Mouse (Mus musculus): ENCODE measurements around the gene Ctrc. TPM values are rescaled to one million over a fixed set of nuclear protein-coding genes. Genes with fewer than 3 reads are reported as not detected.

Ctrc gene
- polyA plus RNA-seq, 1 experiment = not detected

- Histone ChIP-seq H3K79me2 (ENCODE audit: control insufficient read depth, insufficient read depth) (no peaks in the 10 kb centered on the region), H3K27me3 (ENCODE audit: control insufficient read depth, insufficient read depth, insufficient read length) (no peaks in the 10 kb centered on the region), H3K4me2 (ENCODE audit: low read depth) (no peak overlapping the region), H3ac (ENCODE audit: control insufficient read depth, insufficient read length) (no peak overlapping the region), H3K4me3 (no peak overlapping the region), H3K36me3 (ENCODE audit: control insufficient read depth, insufficient read depth) (no peaks in the 10 kb centered on the region)
- TF ChIP-seq MAX (IDR thresholded peaks at IDR 0.05; ENCODE audit: low read depth) = no peak
- TF ChIP-seq TCF3 (IDR thresholded peaks at IDR 0.05; ENCODE audit: insufficient read length, low read depth) = no peak
- TF ChIP-seq USF1 (IDR thresholded peaks at IDR 0.05; ENCODE audit: low read depth) = no peak
- TF ChIP-seq REST (IDR thresholded peaks at IDR 0.05; ENCODE audit: insufficient read depth, insufficient read length) = no peak
- TF ChIP-seq POLR2AphosphoS2 (IDR thresholded peaks at IDR 0.05; ENCODE audit: insufficient read length, low read depth) = no peak
- TF ChIP-seq E2F4 (IDR thresholded peaks at IDR 0.05; ENCODE audit: insufficient read depth) = no peak
These were observed 39.3 kb upstream of the Ctrc start for GRCm38 (mm10) chr4:141885451-141885850.

- peak in 1 of 3 experiments; percentile 11 for TF ChIP-seq MYOG (IDR thresholded peaks at IDR 0.05; ENCODE audit: control insufficient read depth in 1 of 3, insufficient read depth in 1 of 3, insufficient read length in 2 of 3, low read depth in 2 of 3)
- no peak for TF ChIP-seq TCF3 (IDR thresholded peaks at IDR 0.05; ENCODE audit: insufficient read length, low read depth)
- no peaks in the 10 kb centered on the region for H3K36me3 ChIP-seq (ENCODE audit: control insufficient read depth, insufficient read depth)
- H3ac ChIP-seq (ENCODE audit: control insufficient read depth, insufficient read length) = no peak overlapping the region
- H3K27me3 ChIP-seq (ENCODE audit: control insufficient read depth, insufficient read depth, insufficient read length) = no peaks in the 10 kb centered on the region
- no peaks in the 10 kb centered on the region for H3K79me2 ChIP-seq (ENCODE audit: control insufficient read depth, insufficient read depth)
- H3K4me3 ChIP-seq = no peak overlapping the region
- peak overlapping the region; percentile 24 for H3K4me2 ChIP-seq (ENCODE audit: low read depth)
These were observed 36.7 kb upstream of the Ctrc start for GRCm38 (mm10) chr4:141882858-141883257.

- no peaks in the 10 kb centered on the region for H3K79me2 ChIP-seq (ENCODE audit: control insufficient read depth, insufficient read depth)
- TF ChIP-seq USF1 (IDR thresholded peaks at IDR 0.05; ENCODE audit: low read depth) (no peak), REST (IDR thresholded peaks at IDR 0.05; ENCODE audit: insufficient read depth, insufficient read length) (no peak), E2F4 (IDR thresholded peaks at IDR 0.05; ENCODE audit: insufficient read depth) (no peak), SRF (IDR thresholded peaks at IDR 0.05; ENCODE audit: control insufficient read depth, insufficient read length, low read depth) (no peak), MYOG (IDR thresholded peaks at IDR 0.05; ENCODE audit: control insufficient read depth in 1 of 3, insufficient read depth in 1 of 3, insufficient read length in 2 of 3, low read depth in 2 of 3) (no peak), MAX (IDR thresholded peaks at IDR 0.05; ENCODE audit: low read depth) (no peak), TCF3 (IDR thresholded peaks at IDR 0.05; ENCODE audit: insufficient read length, low read depth) (no peak), POLR2AphosphoS2 (IDR thresholded peaks at IDR 0.05; ENCODE audit: insufficient read length, low read depth) (no peak), CEBPB (IDR thresholded peaks at IDR 0.05; ENCODE audit: insufficient read depth, poor library complexity, severe bottlenecking) (no peak), MYOD1 (IDR thresholded peaks at IDR 0.05; ENCODE audit: control insufficient read depth in 1 of 3, insufficient read length in 2 of 3, low read depth in 2 of 3) (no peak), TCF12 (IDR thresholded peaks at IDR 0.05; ENCODE audit: insufficient read depth, poor library complexity, severe bottlenecking) (no peak), POLR2A (IDR thresholded peaks at IDR 0.05; ENCODE audit: insufficient read length, low read depth) (no peak)
- H3K4me3 ChIP-seq = no peak overlapping the region
- no peak overlapping the region for H3K4me2 ChIP-seq (ENCODE audit: low read depth)
- H3K27me3 ChIP-seq (ENCODE audit: control insufficient read depth, insufficient read depth, insufficient read length) = no peaks in the 10 kb centered on the region
- no peaks in the 10 kb centered on the region for H3K36me3 ChIP-seq (ENCODE audit: control insufficient read depth, insufficient read depth)
- H3ac ChIP-seq (ENCODE audit: control insufficient read depth, insufficient read length) = no peak overlapping the region
These were observed 35.8 kb upstream of the Ctrc start for GRCm38 (mm10) chr4:141881950-141882349.

GRCm38 (mm10) chr4:141881289-141881914 lies 35.2 kb upstream of the Ctrc start:
- Histone ChIP-seq H3K27me3 (ENCODE audit: control insufficient read depth, insufficient read depth, insufficient read length) (no peaks in the 10 kb centered on the region), H3K4me3 (no peak overlapping the region), H3K36me3 (ENCODE audit: control insufficient read depth, insufficient read depth) (no peaks in the 10 kb centered on the region), H3K79me2 (ENCODE audit: control insufficient read depth, insufficient read depth) (no peaks in the 10 kb centered on the region), H3ac (ENCODE audit: control insufficient read depth, insufficient read length) (no peak overlapping the region), H3K4me2 (ENCODE audit: low read depth) (no peak overlapping the region)
- TF ChIP-seq TCF12 (IDR thresholded peaks at IDR 0.05; ENCODE audit: insufficient read depth, poor library complexity, severe bottlenecking) (no peak), MYOD1 (IDR thresholded peaks at IDR 0.05; ENCODE audit: control insufficient read depth in 1 of 3, insufficient read length in 2 of 3, low read depth in 2 of 3) (no peak), TCF3 (IDR thresholded peaks at IDR 0.05; ENCODE audit: insufficient read length, low read depth) (no peak), MAX (IDR thresholded peaks at IDR 0.05; ENCODE audit: low read depth) (no peak), POLR2AphosphoS2 (IDR thresholded peaks at IDR 0.05; ENCODE audit: insufficient read length, low read depth) (no peak), REST (IDR thresholded peaks at IDR 0.05; ENCODE audit: insufficient read depth, insufficient read length) (no peak), CEBPB (IDR thresholded peaks at IDR 0.05; ENCODE audit: insufficient read depth, poor library complexity, severe bottlenecking) (no peak), USF1 (IDR thresholded peaks at IDR 0.05; ENCODE audit: low read depth) (no peak), POLR2A (IDR thresholded peaks at IDR 0.05; ENCODE audit: insufficient read length, low read depth) (no peak), MYOG (IDR thresholded peaks at IDR 0.05; ENCODE audit: control insufficient read depth in 1 of 3, insufficient read depth in 1 of 3, insufficient read length in 2 of 3, low read depth in 2 of 3) (no peak), E2F4 (IDR thresholded peaks at IDR 0.05; ENCODE audit: insufficient read depth) (no peak), SRF (IDR thresholded peaks at IDR 0.05; ENCODE audit: control insufficient read depth, insufficient read length, low read depth) (no peak)

GRCm38 (mm10) chr4:141879875-141880274 lies 33.7 kb upstream of the Ctrc start:
- no peaks in the 10 kb centered on the region for H3K79me2 ChIP-seq (ENCODE audit: control insufficient read depth, insufficient read depth)
- TF ChIP-seq REST (IDR thresholded peaks at IDR 0.05; ENCODE audit: insufficient read depth, insufficient read length) (no peak), MAX (IDR thresholded peaks at IDR 0.05; ENCODE audit: low read depth) (no peak), CEBPB (IDR thresholded peaks at IDR 0.05; ENCODE audit: insufficient read depth, poor library complexity, severe bottlenecking) (no peak), E2F4 (IDR thresholded peaks at IDR 0.05; ENCODE audit: insufficient read depth) (no peak), MYOD1 (IDR thresholded peaks at IDR 0.05; ENCODE audit: control insufficient read depth in 1 of 3, insufficient read length in 2 of 3, low read depth in 2 of 3) (no peak), POLR2A (IDR thresholded peaks at IDR 0.05; ENCODE audit: insufficient read length, low read depth) (no peak), POLR2AphosphoS2 (IDR thresholded peaks at IDR 0.05; ENCODE audit: insufficient read length, low read depth) (no peak), MYOG (IDR thresholded peaks at IDR 0.05; ENCODE audit: control insufficient read depth in 1 of 3, insufficient read depth in 1 of 3, insufficient read length in 2 of 3, low read depth in 2 of 3) (no peak), SRF (IDR thresholded peaks at IDR 0.05; ENCODE audit: control insufficient read depth, insufficient read length, low read depth) (no peak), TCF3 (IDR thresholded peaks at IDR 0.05; ENCODE audit: insufficient read length, low read depth) (no peak), TCF12 (IDR thresholded peaks at IDR 0.05; ENCODE audit: insufficient read depth, poor library complexity, severe bottlenecking) (no peak), USF1 (IDR thresholded peaks at IDR 0.05; ENCODE audit: low read depth) (no peak)

More at GRCm38 (mm10) chr4:141879875-141880274, 33.7 kb upstream of the Ctrc start:
- Histone ChIP-seq H3K36me3 (ENCODE audit: control insufficient read depth, insufficient read depth) (no peaks in the 10 kb centered on the region), H3K4me2 (ENCODE audit: low read depth) (no peak overlapping the region), H3K27me3 (ENCODE audit: control insufficient read depth, insufficient read depth, insufficient read length) (no peaks in the 10 kb centered on the region), H3ac (ENCODE audit: control insufficient read depth, insufficient read length) (no peak overlapping the region), H3K4me3 (no peak overlapping the region)

Data from myocyte (in vitro differentiated cells).